Mouse (Mus musculus) hindbrain, embryonic 14.5 days (tissue): ENCODE data around the gene Ltbp2. TPM values are rescaled to one million over a fixed set of nuclear protein-coding genes. Genes with fewer than 3 reads are reported as not detected.
A peak's percentile ranks its signal among the peaks of the same experiment; 100 is the strongest.

ENCODE experiments used
- ATAC-seq: fragments of 200-750 bp; cut with Nextera tagmentation; 2 replicates; pipeline ENCODE4 v1.8.0; 2017; ENCODE audit warnings: moderate number of reproducible peaks, mild to moderate bottlenecking, moderate TSS enrichment, moderate library complexity; ENCODE audit not compliant: low FRiP score
- DNase-seq: peaks from one replicate; pipeline ENCODE4 v3.0.0-alpha.2; 2015; ENCODE audit warnings: low spot score
- H3K27ac ChIP-seq: fragments of 300-500 bp; sonication (generic); 2 replicates; pipeline ENCODE4 v1.5.1; 2014; ENCODE audit warnings: mild to moderate bottlenecking, moderate library complexity
- H3K27me3 ChIP-seq: fragments of 300-500 bp; sonication (generic); 2 replicates; pipeline ENCODE4 v1.6.1; 2014; ENCODE audit warnings: mild to moderate bottlenecking, low read length, mixed read lengths; ENCODE audit not compliant: control insufficient read depth, insufficient read depth
- H3K36me3 ChIP-seq: fragments of 300-500 bp; sonication (generic); replicated peaks from 2 replicates; pipeline ENCODE4 v1.6.1; 2014; ENCODE audit not compliant: control insufficient read depth, insufficient read depth
- H3K4me1 ChIP-seq: fragments of 300-500 bp; sonication (generic); replicated peaks from 2 replicates; pipeline ENCODE4 v1.6.1; 2014; ENCODE audit warnings: antibody characterized with exemption, low read length, mixed read lengths; ENCODE audit not compliant: control insufficient read depth, insufficient read depth
- H3K4me2 ChIP-seq: fragments of 300-500 bp; sonication (generic); replicated peaks from 2 replicates; pipeline ENCODE4 v1.6.1; 2014; ENCODE audit warnings: mild to moderate bottlenecking, moderate library complexity
- H3K4me3 ChIP-seq: fragments of 300-500 bp; sonication (generic); replicated peaks from 2 replicates; pipeline ENCODE4 v1.5.1; 2014; ENCODE audit warnings: mild to moderate bottlenecking, low read length
- H3K9ac ChIP-seq: fragments of 300-500 bp; sonication (generic); 2 replicates; pipeline ENCODE4 v1.6.1; 2014
- H3K9me3 ChIP-seq: fragments of 300-500 bp; sonication (generic); 2 replicates; pipeline ENCODE4 v1.6.1; 2016; ENCODE audit warnings: low read length; ENCODE audit not compliant: control insufficient read depth
- WGBS: fragments of 180-500 bp; shearing (Covaris S2); extraction: QIAGEN DNeasy Blood & Tissue Kit; methylation state at CpG from one replicate; pipeline ENCODE4 v1.1.7; 2014; 5-methylcytosine and 5-hydroxymethylcytosine counted together
- polyA plus RNA-seq: library from polyadenylated mRNA; unstranded; fragments of >200 nt; fragmentation: Nextera tagmentation; extraction: Ambion mirVana; gene quantifications from 2 replicates; pipeline ENCODE4 v1.2.1, GENCODE M21; 2014

Gene Ltbp2
- polyA plus RNA-seq, 1 experiment from 2014 or later: 0.07 TPM

DNA sequence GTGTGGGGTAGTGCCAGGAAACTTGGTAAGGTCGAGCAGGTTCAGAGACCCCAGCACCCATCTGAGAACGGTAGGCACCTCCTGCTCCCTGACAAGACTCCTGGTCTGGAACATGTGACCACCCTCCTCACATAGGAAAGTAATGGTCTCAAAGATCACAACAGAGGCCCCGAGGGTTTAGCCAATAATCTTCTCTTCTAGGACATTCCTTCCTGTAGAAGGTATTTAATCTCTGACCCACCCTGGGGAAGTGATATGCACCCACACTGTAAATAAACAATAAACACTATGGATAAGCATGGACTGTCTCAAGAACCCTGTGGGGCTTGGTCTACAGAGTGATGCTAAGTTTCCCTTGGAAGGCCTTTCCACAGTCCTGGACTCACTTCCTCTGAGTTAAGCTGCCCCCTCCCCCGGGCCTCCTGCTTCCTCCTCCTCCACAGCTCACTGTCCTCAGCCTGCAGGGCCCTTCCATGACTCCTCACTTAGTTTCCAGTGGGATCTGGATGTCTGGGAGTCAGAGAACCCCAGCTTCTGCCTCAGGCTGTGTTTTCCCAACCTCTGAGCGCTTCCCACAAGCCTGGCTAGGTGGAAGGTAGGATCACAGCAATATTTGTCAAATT, 110.1 kb downstream of the Ltbp2 start:
- Histone ChIP-seq H3K9me3 (no peaks in the 10 kb centered on the region), H3K27me3 (no peaks in the 10 kb centered on the region), H3K4me1 (peaks cover 15% of the 10 kb centered on the region), H3K9ac (no peak overlapping the region), H3K4me3 (no peak overlapping the region), H3K27ac (no peak overlapping the region), H3K36me3 (peaks cover 39% of the 10 kb centered on the region), H3K4me2 (no peak overlapping the region)
- no peak for ATAC-seq
- DNase-seq: no peak
- WGBS: 84% methylated on average over 5 of the region's 5 CpGs

DNA sequence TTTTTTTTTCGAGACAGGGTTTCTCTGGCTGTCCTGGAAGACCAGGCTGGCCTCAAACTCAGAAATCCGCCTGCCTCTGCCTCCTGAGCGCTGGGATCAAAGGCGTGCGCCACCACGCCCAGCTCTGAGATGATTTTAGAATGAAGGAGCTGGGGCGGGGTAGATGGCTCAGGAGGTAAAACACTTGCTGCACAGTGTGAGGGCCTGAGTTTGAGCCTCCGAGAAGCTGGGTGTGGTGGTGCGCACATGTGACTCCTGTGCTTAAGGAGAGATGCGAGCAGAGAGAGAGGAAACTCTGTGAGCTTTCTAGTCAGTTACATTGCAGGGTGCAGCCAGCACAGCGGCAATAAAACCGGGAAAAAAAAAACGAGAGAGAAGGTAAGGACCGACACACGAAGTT, 110.8 kb downstream of the Ltbp2 start:
- ATAC-seq: no peak
- Histone ChIP-seq H3K9me3 (no peaks in the 10 kb centered on the region), H3K4me2 (no peak overlapping the region), H3K27me3 (no peaks in the 10 kb centered on the region), H3K27ac (no peak overlapping the region), H3K4me1 (peaks cover 8% of the 10 kb centered on the region), H3K4me3 (no peak overlapping the region), H3K36me3 (peaks cover 40% of the 10 kb centered on the region), H3K9ac (no peak overlapping the region)
- 96% methylated on average over 15 of the region's 15 CpGs for WGBS
- no peak for DNase-seq

- Histone ChIP-seq H3K9me3 (no peaks in the 10 kb centered on the region), H3K4me1 (0 out of 2 replicates have a peak, but pooled peaks cover 3% of the 10 kb centered on the region), H3K9ac (no peak overlapping the region), H3K4me2 (no peak overlapping the region), H3K36me3 (peaks cover 43% of the 10 kb centered on the region), H3K4me3 (no peak overlapping the region), H3K27ac (no peak overlapping the region), H3K27me3 (no peaks in the 10 kb centered on the region)
- DNase-seq: no peak
- no peak for ATAC-seq
- WGBS: 93% methylated on average over 7 of the region's 7 CpGs
Measured at GRCm38 (mm10) chr12:84764756-84765155, 111.6 kb downstream of the Ltbp2 start.

GRCm38 (mm10) chr12:84763577-84764218, 112.6 kb downstream of the Ltbp2 start:
- Histone ChIP-seq H3K4me3 (no peak overlapping the region), H3K4me2 (no peak overlapping the region), H3K9ac (no peak overlapping the region), H3K27ac (no peak overlapping the region), H3K36me3 (peaks cover 54% of the 10 kb centered on the region), H3K9me3 (no peaks in the 10 kb centered on the region), H3K27me3 (no peaks in the 10 kb centered on the region), H3K4me1 (0 out of 2 replicates have a peak, but pooled peaks cover 3% of the 10 kb centered on the region)
- DNase-seq (no peak), ATAC-seq (no peak)
- 95% methylated on average over 13 of the region's 13 CpGs for WGBS

DNA sequence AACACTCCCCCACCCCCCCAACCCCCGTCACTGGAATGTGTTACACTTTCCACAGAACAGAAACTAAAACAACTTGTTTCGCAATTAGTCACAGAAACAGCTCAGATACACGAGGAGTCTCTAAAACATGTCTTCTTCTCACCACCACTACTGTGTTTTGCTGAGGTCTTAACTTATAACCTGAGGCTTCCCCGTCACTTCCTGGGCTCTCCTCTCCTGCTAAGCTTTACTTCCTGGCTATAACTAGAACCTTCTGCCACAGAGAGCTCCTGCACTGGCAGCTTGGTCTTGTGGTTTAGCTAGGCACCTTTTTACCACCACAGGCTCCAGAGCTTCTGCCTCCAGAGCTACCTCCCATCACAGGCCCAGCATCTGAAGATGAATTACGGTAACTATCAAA, 113.8 kb downstream of the Ltbp2 start:
- WGBS: 94% methylated on average over 5 of the region's 5 CpGs
- Histone ChIP-seq H3K9me3 (no peaks in the 10 kb centered on the region), H3K27ac (no peak overlapping the region), H3K4me2 (no peak overlapping the region), H3K27me3 (no peaks in the 10 kb centered on the region), H3K4me3 (no peak overlapping the region), H3K9ac (no peak overlapping the region), H3K4me1 (0 out of 2 replicates have a peak, but pooled peaks cover 3% of the 10 kb centered on the region), H3K36me3 (peaks cover 65% of the 10 kb centered on the region)
- ATAC-seq (no peak), DNase-seq (no peak)

GRCm38 (mm10) chr12:84759063-84759462, 117.3 kb downstream of the Ltbp2 start:
- H3K4me2 ChIP-seq: no peak overlapping the region
- no peaks in the 10 kb centered on the region for H3K27me3 ChIP-seq
- 86% methylated on average over 2 of the region's 2 CpGs for WGBS
- DNase-seq (peak; percentile 36), ATAC-seq (no peak)
- H3K9ac ChIP-seq: no peak overlapping the region
- peaks cover 73% of the 10 kb centered on the region for H3K36me3 ChIP-seq
- H3K4me1 ChIP-seq: no peaks in the 10 kb centered on the region
- H3K27ac ChIP-seq: no peak overlapping the region
- no peak overlapping the region for H3K4me3 ChIP-seq
- H3K9me3 ChIP-seq: no peaks in the 10 kb centered on the region

GRCm38 (mm10) chr12:84756016-84756415, 120.3 kb downstream of the Ltbp2 start:
- 92% methylated on average over 10 of the region's 10 CpGs for WGBS
- no peak overlapping the region for H3K27ac ChIP-seq
- peaks cover 51% of the 10 kb centered on the region for H3K36me3 ChIP-seq
- no peaks in the 10 kb centered on the region for H3K9me3 ChIP-seq
- H3K4me1 ChIP-seq: peaks cover 21% of the 10 kb centered on the region
- no peak for ATAC-seq
- H3K9ac ChIP-seq: no peak overlapping the region
- no peak overlapping the region for H3K4me3 ChIP-seq
- H3K27me3 ChIP-seq: no peaks in the 10 kb centered on the region
- DNase-seq: no peak
- no peak overlapping the region for H3K4me2 ChIP-seq

DNA sequence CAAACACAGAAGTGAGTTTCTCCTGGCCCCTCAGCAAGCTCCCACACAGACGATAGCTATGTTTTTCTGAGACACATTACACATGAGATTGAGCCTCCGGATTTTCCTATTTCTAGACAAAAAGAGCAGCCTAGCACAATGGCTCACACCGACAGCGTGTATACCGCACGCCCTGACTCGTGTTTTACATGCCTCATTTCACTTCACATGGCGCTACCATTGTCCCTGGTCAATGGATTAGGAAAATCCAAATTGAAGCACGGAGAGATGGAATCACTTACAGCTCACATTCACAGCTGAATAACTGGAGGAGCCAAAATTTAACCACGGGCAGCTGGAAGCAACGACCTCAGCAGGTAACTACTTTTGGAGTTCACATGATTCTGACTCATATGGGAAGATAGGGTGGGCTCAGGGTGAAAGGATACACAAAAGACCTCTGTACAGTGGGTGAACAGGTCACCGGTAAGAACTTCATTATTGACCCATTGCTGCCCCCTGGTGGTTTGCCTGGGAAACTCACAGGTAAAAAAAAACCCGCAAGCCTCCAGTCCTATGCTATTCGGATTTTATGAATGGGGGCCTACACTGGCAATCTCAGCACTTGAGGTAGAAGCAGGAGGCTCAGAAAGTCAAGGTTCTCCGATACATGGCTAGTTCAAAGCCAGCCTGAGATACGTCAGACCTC, 121.2 kb downstream of the Ltbp2 start:
- DNase-seq: peak; percentile 80
- 0 out of 2 replicates have a peak, but pooled peaks have one; percentile 22 for ATAC-seq
- Histone ChIP-seq H3K4me3 (no peak overlapping the region), H3K27me3 (no peaks in the 10 kb centered on the region), H3K36me3 (peaks cover 46% of the 10 kb centered on the region), H3K4me2 (no peak overlapping the region), H3K27ac (no peak overlapping the region), H3K9me3 (no peaks in the 10 kb centered on the region), H3K4me1 (peaks cover 21% of the 10 kb centered on the region), H3K9ac (no peak overlapping the region)
- WGBS: 34% methylated on average over 16 of the region's 16 CpGs

GRCm38 (mm10) chr12:84752131-84752977, 124.0 kb downstream of the Ltbp2 start:
- Histone ChIP-seq H3K27ac (peak overlapping the region; percentile 75), H3K4me3 (no peak overlapping the region), H3K9me3 (no peaks in the 10 kb centered on the region), H3K36me3 (peaks cover 19% of the 10 kb centered on the region), H3K4me2 (no peak overlapping the region), H3K4me1 (peaks cover 21% of the 10 kb centered on the region), H3K27me3 (no peaks in the 10 kb centered on the region), H3K9ac (peak overlapping the region; percentile 1; the same call in 1 of the 2 replicates)
- ATAC-seq: peak; percentile 64
- WGBS: 19% methylated on average over 14 of the region's 14 CpGs
- DNase-seq: peak; percentile 66
